Mouse (Mus musculus): Measurements from ENCODE around the gene Cdh7. TPM values are rescaled to one million over a fixed set of nuclear protein-coding genes. Genes with fewer than 3 reads are reported as not detected.
"Not testable (repeated sequence)": the region's sequence is repeated elsewhere in the genome, so short reads cannot be mapped to it uniquely, and the experiment has no call there.

Gene Cdh7
- polyA plus RNA-seq, 1 experiment from 2014 or later, result 0.11 TPM

- Histone ChIP-seq H3K4me2 (no peak overlapping the region), H3K27ac (no peak overlapping the region), H3K27me3 (replicated peaks) (no peaks in the 10 kb centered on the region), H3K9me3 (replicated peaks) (no peaks in the 10 kb centered on the region), H3K4me1 (no peaks in the 10 kb centered on the region), H3K36me3 (no peaks in the 10 kb centered on the region), H3K4me3 (no peak overlapping the region), H3K9ac (no peak overlapping the region)
- no peak for ATAC-seq
- WGBS (ENCODE audit: insufficient replicate concordance), result 64% methylated on average over 3 of the region's 3 CpGs
Observed at GRCm38 (mm10) chr1:110005038-110005437, 22.8 kb downstream of the Cdh7 start.

GRCm38 (mm10) chr1:110012153-110012552 is 29.9 kb downstream of the Cdh7 start:
- no peak overlapping the region for H3K4me2 ChIP-seq

GRCm38 (mm10) chr1:110056317-110056716 is 74.1 kb downstream of the Cdh7 start:
- no peak overlapping the region for H3K4me2 ChIP-seq
- no peaks in the 10 kb centered on the region for H3K36me3 ChIP-seq
- no peak for ATAC-seq
- no peak overlapping the region for H3K27ac ChIP-seq
- H3K4me1 ChIP-seq, result no peaks in the 10 kb centered on the region
- no peak overlapping the region for H3K4me3 ChIP-seq
- H3K9ac ChIP-seq, result no peak overlapping the region
- no peaks in the 10 kb centered on the region for H3K27me3 ChIP-seq (replicated peaks)
- no peaks in the 10 kb centered on the region for H3K9me3 ChIP-seq (replicated peaks)

More at GRCm38 (mm10) chr1:110012153-110012552, 29.9 kb downstream of the Cdh7 start:
- Histone ChIP-seq H3K4me1 (no peaks in the 10 kb centered on the region), H3K4me3 (no peak overlapping the region), H3K27me3 (replicated peaks) (no peaks in the 10 kb centered on the region), H3K36me3 (no peaks in the 10 kb centered on the region), H3K9me3 (replicated peaks) (no peaks in the 10 kb centered on the region), H3K27ac (no peak overlapping the region), H3K9ac (no peak overlapping the region)
- no peak for ATAC-seq
- WGBS (ENCODE audit: insufficient replicate concordance), result 54% methylated on average over 1 of the region's 1 CpGs

GRCm38 (mm10) chr1:110067405-110067804 is 85.2 kb downstream of the Cdh7 start:
- Histone ChIP-seq H3K36me3 (no peaks in the 10 kb centered on the region), H3K9ac (no peak overlapping the region), H3K4me2 (no peak overlapping the region), H3K27me3 (replicated peaks) (no peaks in the 10 kb centered on the region), H3K4me1 (no peaks in the 10 kb centered on the region), H3K9me3 (replicated peaks) (no peaks in the 10 kb centered on the region), H3K4me3 (no peak overlapping the region), H3K27ac (no peak overlapping the region)
- WGBS (ENCODE audit: insufficient replicate concordance), result 87% methylated on average over 1 of the region's 1 CpGs
- ATAC-seq, result no peak

- Histone ChIP-seq H3K4me1 (no peaks in the 10 kb centered on the region), H3K4me2 (no peak overlapping the region), H3K36me3 (no peaks in the 10 kb centered on the region), H3K27me3 (replicated peaks) (no peaks in the 10 kb centered on the region), H3K9ac (no peak overlapping the region), H3K27ac (no peak overlapping the region), H3K9me3 (replicated peaks) (no peaks in the 10 kb centered on the region), H3K4me3 (no peak overlapping the region)
- ATAC-seq, result no peak
Observed at GRCm38 (mm10) chr1:110078471-110078870, 96.2 kb downstream of the Cdh7 start.

- ATAC-seq, result no peak
- Histone ChIP-seq H3K9me3 (replicated peaks) (no peaks in the 10 kb centered on the region), H3K4me3 (no peak overlapping the region), H3K9ac (no peak overlapping the region), H3K4me2 (no peak overlapping the region), H3K36me3 (no peaks in the 10 kb centered on the region), H3K27ac (no peak overlapping the region), H3K27me3 (replicated peaks) (no peaks in the 10 kb centered on the region), H3K4me1 (no peaks in the 10 kb centered on the region)
- 57% methylated on average over 1 of the region's 1 CpGs for WGBS (ENCODE audit: insufficient replicate concordance)
Observed at GRCm38 (mm10) chr1:110118071-110118470, 135.8 kb downstream of the Cdh7 start.

- no peaks in the 10 kb centered on the region for H3K36me3 ChIP-seq
- H3K4me2 ChIP-seq, result no peak overlapping the region
- no peak for ATAC-seq
- H3K9ac ChIP-seq, result no peak overlapping the region
- H3K4me3 ChIP-seq, result no peak overlapping the region
- H3K27ac ChIP-seq, result no peak overlapping the region
- H3K4me1 ChIP-seq, result no peaks in the 10 kb centered on the region
- no peaks in the 10 kb centered on the region for H3K9me3 ChIP-seq (replicated peaks)
- 39% methylated on average over 1 of the region's 1 CpGs for WGBS (ENCODE audit: insufficient replicate concordance)
- H3K27me3 ChIP-seq (replicated peaks), result no peaks in the 10 kb centered on the region
Observed at GRCm38 (mm10) chr1:110118862-110119261, 136.6 kb downstream of the Cdh7 start.

- H3K4me2 ChIP-seq; H3K36me3 ChIP-seq; H3K9me3 ChIP-seq (replicated peaks); ATAC-seq; H3K4me3 ChIP-seq; H3K27ac ChIP-seq; H3K9ac ChIP-seq; H3K27me3 ChIP-seq (replicated peaks); H3K4me1 ChIP-seq: not testable (repeated sequence)
- WGBS (ENCODE audit: insufficient replicate concordance), result 77% methylated on average over 4 of the region's 12 CpGs
Observed at GRCm38 (mm10) chr1:110171459-110171858, 189.2 kb downstream of the Cdh7 start.

Data from liver, embryonic 12.5 days (tissue).